Mouse (Mus musculus): Measurements from ENCODE around the gene Kcnip4.

- TF ChIP-seq CTCF (IDR thresholded peaks at IDR 0.05; ENCODE audit: low read depth) (no peak), EP300 (IDR thresholded peaks at IDR 0.05; ENCODE audit: low read depth) (no peak)
Observed at GRCm38 (mm10) chr5:49241708-49242107, 283.0 kb downstream of the Kcnip4 start.

Data from liver, postnatal 0 days (tissue).